Mouse (Mus musculus) heart, embryonic 11.5 days (tissue): ENCODE results near the gene Atp6v0a1. TPM values are rescaled to one million over a fixed set of nuclear protein-coding genes. Genes with fewer than 3 reads are reported as not detected.

Experiments used
- ATAC-seq: fragments of 200-750 bp; cut with Nextera tagmentation; replicated peaks from 2 replicates; pipeline ENCODE4 v1.8.0; 2017; ENCODE audit warnings: moderate library complexity; ENCODE audit not compliant: insufficient number of reproducible peaks, low FRiP score, low TSS enrichment
- H3K27ac ChIP-seq: fragments of 300-500 bp; sonication (generic); 2 replicates; pipeline ENCODE4 v1.5.1; 2014; ENCODE audit warnings: mild to moderate bottlenecking, low read depth, low read length
- H3K27me3 ChIP-seq: fragments of 300-500 bp; sonication (generic); 2 replicates; pipeline ENCODE4 v1.6.1; 2014; ENCODE audit warnings: mild to moderate bottlenecking, low read length, mixed read lengths; ENCODE audit not compliant: control insufficient read depth, insufficient read depth
- H3K36me3 ChIP-seq: fragments of 300-500 bp; sonication (generic); 2 replicates; pipeline ENCODE4 v1.6.1; 2014; ENCODE audit warnings: mild to moderate bottlenecking, low read length, moderate library complexity, mixed read lengths; ENCODE audit not compliant: control insufficient read depth, insufficient read depth
- H3K4me1 ChIP-seq: fragments of 300-500 bp; sonication (generic); 2 replicates; pipeline ENCODE4 v1.6.1; 2014; ENCODE audit warnings: low read length; ENCODE audit not compliant: control insufficient read depth, insufficient read depth
- H3K4me2 ChIP-seq: fragments of 300-500 bp; sonication (generic); 2 replicates; pipeline ENCODE4 v1.6.1; 2014; ENCODE audit warnings: mild to moderate bottlenecking, moderate library complexity
- H3K4me3 ChIP-seq: fragments of 300-500 bp; sonication (generic); 2 replicates; pipeline ENCODE4 v1.5.1; 2014; ENCODE audit warnings: low read depth, low read length
- H3K9ac ChIP-seq: fragments of 300-500 bp; sonication (generic); 2 replicates; pipeline ENCODE4 v1.6.1; 2014; ENCODE audit warnings: mild to moderate bottlenecking, low read depth, low read length, moderate library complexity
- H3K9me3 ChIP-seq: fragments of 300-500 bp; sonication (generic); replicated peaks from 2 replicates; pipeline ENCODE4 v1.6.1; 2016; ENCODE audit warnings: low read length; ENCODE audit not compliant: control insufficient read depth
- WGBS: fragments of 180-500 bp; shearing (Covaris S2); extraction: QIAGEN DNeasy Blood & Tissue Kit; methylation state at CpG from one replicate; pipeline ENCODE4 v1.1.7; 2014; ENCODE audit not compliant: insufficient replicate concordance; 5-methylcytosine and 5-hydroxymethylcytosine counted together
- polyA plus RNA-seq: library from polyadenylated mRNA; unstranded; fragments of >200 nt; fragmentation: Nextera tagmentation; extraction: Ambion mirVana; gene quantifications from 2 replicates; pipeline ENCODE4 v1.2.1, GENCODE M21; 2014

Gene Atp6v0a1
- polyA plus RNA-seq, 1 experiment from 2014 or later: 57.1 TPM

GRCm38 (mm10) chr11:101052751-101053473 is 43.7 kb downstream of the Atp6v0a1 start:
- H3K4me2 ChIP-seq: no peak overlapping the region
- ATAC-seq: no peak
- no peak overlapping the region for H3K4me3 ChIP-seq
- H3K27ac ChIP-seq: no peak overlapping the region
- no peaks in the 10 kb centered on the region for H3K9me3 ChIP-seq
- peaks cover 22% of the 10 kb centered on the region for H3K4me1 ChIP-seq
- 91% methylated on average over 10 of the region's 10 CpGs for WGBS
- H3K36me3 ChIP-seq: peaks cover 30% of the 10 kb centered on the region
- no peak overlapping the region for H3K9ac ChIP-seq
- no peaks in the 10 kb centered on the region for H3K27me3 ChIP-seq

GRCm38 (mm10) chr11:101053974-101054373 is 44.7 kb downstream of the Atp6v0a1 start:
- Histone ChIP-seq H3K4me2 (no peak overlapping the region), H3K9ac (no peak overlapping the region), H3K4me3 (no peak overlapping the region), H3K36me3 (peaks cover 21% of the 10 kb centered on the region), H3K27ac (no peak overlapping the region), H3K4me1 (peaks cover 33% of the 10 kb centered on the region), H3K9me3 (no peaks in the 10 kb centered on the region), H3K27me3 (no peaks in the 10 kb centered on the region)
- WGBS: 93% methylated on average over 1 of the region's 1 CpGs
- no peak for ATAC-seq

GRCm38 (mm10) chr11:101055418-101055817 is 46.2 kb downstream of the Atp6v0a1 start:
- H3K9me3 ChIP-seq: no peaks in the 10 kb centered on the region
- H3K4me3 ChIP-seq: no peak overlapping the region
- H3K27me3 ChIP-seq: no peaks in the 10 kb centered on the region
- H3K9ac ChIP-seq: no peak overlapping the region
- ATAC-seq: no peak
- H3K4me2 ChIP-seq: no peak overlapping the region
- no peak overlapping the region for H3K27ac ChIP-seq
- peaks cover 21% of the 10 kb centered on the region for H3K36me3 ChIP-seq
- peaks cover 47% of the 10 kb centered on the region for H3K4me1 ChIP-seq
- 74% methylated on average over 14 of the region's 14 CpGs for WGBS

- ATAC-seq: no peak; the same call in 1 of the 2 replicates
These were observed 47.6 kb downstream of the Atp6v0a1 start for GRCm38 (mm10) chr11:101056885-101057284.

GRCm38 (mm10) chr11:101057860-101058259 is 48.6 kb downstream of the Atp6v0a1 start:
- peaks cover 17% of the 10 kb centered on the region for H3K36me3 ChIP-seq
- 31% methylated on average over 5 of the region's 5 CpGs for WGBS
- peak overlapping the region; percentile 84; the same call in 1 of the 2 replicates for H3K27ac ChIP-seq
- no peak for ATAC-seq
- no peaks in the 10 kb centered on the region for H3K27me3 ChIP-seq
- H3K9ac ChIP-seq: no peak overlapping the region
- H3K4me1 ChIP-seq: peaks cover 70% of the 10 kb centered on the region
- no peak overlapping the region for H3K4me2 ChIP-seq
- H3K9me3 ChIP-seq: no peaks in the 10 kb centered on the region
- no peak overlapping the region for H3K4me3 ChIP-seq

More at GRCm38 (mm10) chr11:101056885-101057284, 47.6 kb downstream of the Atp6v0a1 start:
- no peaks in the 10 kb centered on the region for H3K9me3 ChIP-seq
- WGBS: 23% methylated on average over 8 of the region's 8 CpGs
- peaks cover 17% of the 10 kb centered on the region for H3K36me3 ChIP-seq
- H3K9ac ChIP-seq: peak overlapping the region; percentile 40
- no peaks in the 10 kb centered on the region for H3K27me3 ChIP-seq
- H3K4me2 ChIP-seq: peak overlapping the region; percentile 31
- peaks cover 60% of the 10 kb centered on the region for H3K4me1 ChIP-seq
- H3K4me3 ChIP-seq: no peak overlapping the region
- H3K27ac ChIP-seq: peak overlapping the region; percentile 84

GRCm38 (mm10) chr11:101058726-101059125 is 49.5 kb downstream of the Atp6v0a1 start:
- no peaks in the 10 kb centered on the region for H3K9me3 ChIP-seq
- WGBS: 48% methylated on average over 5 of the region's 5 CpGs
- H3K4me1 ChIP-seq: peaks cover 78% of the 10 kb centered on the region
- peak overlapping the region; percentile 17; the same call in 1 of the 2 replicates for H3K9ac ChIP-seq
- H3K27me3 ChIP-seq: no peaks in the 10 kb centered on the region
- H3K36me3 ChIP-seq: peaks cover 10% of the 10 kb centered on the region
- ATAC-seq: no peak
- no peak overlapping the region for H3K4me3 ChIP-seq
- no peak overlapping the region for H3K4me2 ChIP-seq
- H3K27ac ChIP-seq: peak overlapping the region; percentile 99

- no peak for ATAC-seq
- no peaks in the 10 kb centered on the region for H3K9me3 ChIP-seq
- H3K4me2 ChIP-seq: no peak overlapping the region
- H3K27me3 ChIP-seq: no peaks in the 10 kb centered on the region
- peaks cover 86% of the 10 kb centered on the region for H3K4me1 ChIP-seq
- peak overlapping the region; percentile 99 for H3K27ac ChIP-seq
- no peak overlapping the region for H3K4me3 ChIP-seq
- H3K9ac ChIP-seq: no peak overlapping the region; the same call in 1 of the 2 replicates
- 86% methylated on average over 10 of the region's 10 CpGs for WGBS
- H3K36me3 ChIP-seq: peaks cover 6% of the 10 kb centered on the region; the same call in 1 of the 2 replicates
These were observed 50.2 kb downstream of the Atp6v0a1 start for GRCm38 (mm10) chr11:101059473-101059872.

- Histone ChIP-seq H3K27ac (peak overlapping the region; percentile 99), H3K9me3 (no peaks in the 10 kb centered on the region), H3K4me2 (0 out of 2 replicates have a peak overlapping the region, but pooled peaks have one; percentile 2), H3K4me3 (no peak overlapping the region), H3K4me1 (peaks cover 88% of the 10 kb centered on the region), H3K9ac (peak overlapping the region; percentile 50), H3K36me3 (peaks cover 4% of the 10 kb centered on the region; the same call in 1 of the 2 replicates), H3K27me3 (no peaks in the 10 kb centered on the region)
- 27% methylated on average over 8 of the region's 8 CpGs for WGBS
- ATAC-seq: no peak
These were observed 50.9 kb downstream of the Atp6v0a1 start for GRCm38 (mm10) chr11:101060126-101060525.
